In genomic region chr11:98965416-98966077, GRCm38 (mm10) we compare ENCODE assay signal across 8 mouse cellular contexts. TPM values are rescaled to one million over a fixed set of nuclear protein-coding genes. Genes with fewer than 3 reads are reported as not detected.
DNase-seq lines count a peak whose midpoint lies in the region; ATAC-seq lines count a peak whose summit lies in the region.

No protein-coding gene starts in this region.

- H3K4me3 ChIP-seq in heart, embryonic 16.5 days (ENCODE audit: low read length) = peak overlapping the region; percentile 9; the same call in 1 of the 2 replicates
- H3K4me3 ChIP-seq in hindbrain, embryonic 10.5 days = peak overlapping the region; percentile 83
- no peak overlapping the region for H3K4me3 ChIP-seq in midbrain, embryonic 14.5 days (replicated peaks; ENCODE audit: low read depth, low read length)

- H3K27ac ChIP-seq in heart, embryonic 16.5 days (ENCODE audit: low read length) = peak overlapping the region; percentile 93; the same call in 1 of the 2 replicates
- H3K27ac ChIP-seq in hindbrain, embryonic 10.5 days = peak overlapping the region; percentile 93
- peak overlapping the region; percentile 14; the same call in 1 of the 2 replicates for H3K27ac ChIP-seq in midbrain, embryonic 14.5 days (replicated peaks; ENCODE audit: low read depth, low read length)

- no peak for DNase-seq in heart, postnatal 25 days (ENCODE audit: low spot score)
- peak; percentile 64 for DNase-seq in embryo, embryonic 10 days (ENCODE audit: low spot score)
- DNase-seq in hindbrain, embryonic 10.5 days (ENCODE audit: low spot score) = peak; percentile 50
- DNase-seq in midbrain, embryonic 14.5 days = peak; percentile 35
- no peak for DNase-seq in right cerebral cortex, postnatal 36 days (ENCODE audit: low spot score in 2 of 2)
- DNase-seq in ovary, postnatal 10 days (ENCODE audit: low spot score) = no peak

- H3K4me2 ChIP-seq in heart, embryonic 16.5 days (ENCODE audit: low read depth, low read length) = peak overlapping the region; percentile 100
- peak overlapping the region; percentile 5 for H3K4me2 ChIP-seq in midbrain, embryonic 14.5 days (ENCODE audit: low read length)

- H3K4me1 ChIP-seq in heart, embryonic 16.5 days (ENCODE audit: control insufficient read depth, insufficient read depth, low read length) = peaks cover 94% of the 10 kb centered on the region
- peaks cover 100% of the 10 kb centered on the region for H3K4me1 ChIP-seq in hindbrain, embryonic 10.5 days (replicated peaks)
- H3K4me1 ChIP-seq in midbrain, embryonic 14.5 days (ENCODE audit: control insufficient read depth, insufficient read depth, low read length) = peaks cover 100% of the 10 kb centered on the region

- H3K9me3 ChIP-seq in heart, embryonic 16.5 days (replicated peaks; ENCODE audit: control insufficient read depth, low read length) = no peaks in the 10 kb centered on the region
- no peaks in the 10 kb centered on the region for H3K9me3 ChIP-seq in hindbrain, embryonic 10.5 days
- H3K9me3 ChIP-seq in midbrain, embryonic 14.5 days (ENCODE audit: control insufficient read depth, low read length) = no peaks in the 10 kb centered on the region

- H3K9ac ChIP-seq in heart, embryonic 16.5 days (ENCODE audit: low read length) = peak overlapping the region; percentile 84
- H3K9ac ChIP-seq in midbrain, embryonic 14.5 days (replicated peaks; ENCODE audit: low read length) = peak overlapping the region; percentile 42; the same call in 1 of the 2 replicates

- WGBS in heart, embryonic 16.5 days = 22% methylated on average over 11 of the region's 11 CpGs
- 4% methylated on average over 11 of the region's 11 CpGs for WGBS in hindbrain, embryonic 10.5 days
- 7% methylated on average over 11 of the region's 11 CpGs for WGBS in midbrain, embryonic 14.5 days

- intact Hi-C loops in heart, postnatal 25 days (cut with DNase I) = no loop called here

- no peak for ATAC-seq in heart, embryonic 16.5 days (replicated peaks; ENCODE audit: extremely low read depth, insufficient read depth, low FRiP score)
- no peak for ATAC-seq in midbrain, embryonic 14.5 days (ENCODE audit: low FRiP score, low TSS enrichment)
- ATAC-seq in erythroblast, adult 5-6 weeks (replicated peaks; ENCODE audit: low FRiP score, poor library complexity, severe bottlenecking) = no peak

- H3K36me3 ChIP-seq in heart, embryonic 16.5 days (ENCODE audit: control insufficient read depth, insufficient read depth) = peaks cover 26% of the 10 kb centered on the region
- peaks cover 25% of the 10 kb centered on the region for H3K36me3 ChIP-seq in hindbrain, embryonic 10.5 days
- no peaks in the 10 kb centered on the region for H3K36me3 ChIP-seq in midbrain, embryonic 14.5 days (ENCODE audit: control insufficient read depth, insufficient read depth, low read length)

- no peaks in the 10 kb centered on the region for H3K27me3 ChIP-seq in heart, embryonic 16.5 days (ENCODE audit: control insufficient read depth, insufficient read depth, low read length)
- peaks cover 26% of the 10 kb centered on the region for H3K27me3 ChIP-seq in hindbrain, embryonic 10.5 days (ENCODE audit: insufficient read depth, poor library complexity, severe bottlenecking)
- peaks cover 18% of the 10 kb centered on the region for H3K27me3 ChIP-seq in midbrain, embryonic 14.5 days (ENCODE audit: control insufficient read depth, insufficient read depth, low read length)

RNA-seq across cellular contexts. Expression of gene Gjd3, which starts 17.3 kb away (rescaled TPM):
- polyA plus RNA-seq in heart, embryonic 16.5 days (2015; fragmentation: Nextera tagmentation; extraction: Ambion mirVana) = 4.1 and 4.5 TPM in 2 replicates
- 1 to 10 TPM in 1 of 2 experiments, under 1 TPM in 1; 0.52 to 1.1 TPM for total RNA-seq in heart, postnatal 25 days (2021)
- polyA plus RNA-seq in hindbrain, embryonic 10.5 days (2016; fragmentation: Nextera tagmentation; extraction: Ambion mirVana) = 0.44 TPM in 1 of 2 replicates, not detected in the other
- 0.70 and 2.0 TPM in 2 replicates for polyA plus RNA-seq in midbrain, embryonic 14.5 days (2014; fragmentation: Nextera tagmentation; extraction: Ambion mirVana)
- not detected in 2 replicates for total RNA-seq in erythroblast, adult 5-6 weeks (2015; ENCODE audit: low replicate concordance)
- not detected in 2 replicates for total RNA-seq in erythroblast, adult 5-6 weeks (2017; ENCODE audit: low replicate concordance)

RNA-seq across cellular contexts. Expression of gene Rara, which starts 37.9 kb away (rescaled TPM):
- polyA plus RNA-seq in heart, embryonic 16.5 days (2015; fragmentation: Nextera tagmentation; extraction: Ambion mirVana) = 28.2 and 28.6 TPM in 2 replicates
- 10 to 100 TPM; 11.8 TPM for total RNA-seq in heart, postnatal 25 days (2021)
- 28.4 and 53.7 TPM in 2 replicates for polyA plus RNA-seq in hindbrain, embryonic 10.5 days (2016; fragmentation: Nextera tagmentation; extraction: Ambion mirVana)
- 8.8 and 11.0 TPM in 2 replicates for polyA plus RNA-seq in midbrain, embryonic 14.5 days (2014; fragmentation: Nextera tagmentation; extraction: Ambion mirVana)
- 13.1 and 13.2 TPM in 2 replicates for total RNA-seq in erythroblast, adult 5-6 weeks (2015; ENCODE audit: low replicate concordance)
- total RNA-seq in erythroblast, adult 5-6 weeks (2017; ENCODE audit: low replicate concordance) = 2.8 TPM in 2 replicates

RNA-seq across cellular contexts. Expression of gene Cdc6, which starts 57.9 kb away (rescaled TPM):
- 18.6 and 23.0 TPM in 2 replicates for polyA plus RNA-seq in heart, embryonic 16.5 days (2015; fragmentation: Nextera tagmentation; extraction: Ambion mirVana)
- under 1 TPM; 0.28 to 0.52 TPM for total RNA-seq in heart, postnatal 25 days (2021)
- 45.3 and 63.7 TPM in 2 replicates for polyA plus RNA-seq in hindbrain, embryonic 10.5 days (2016; fragmentation: Nextera tagmentation; extraction: Ambion mirVana)
- polyA plus RNA-seq in midbrain, embryonic 14.5 days (2014; fragmentation: Nextera tagmentation; extraction: Ambion mirVana) = 2.5 and 5.6 TPM in 2 replicates
- total RNA-seq in erythroblast, adult 5-6 weeks (2015; ENCODE audit: low replicate concordance) = 20.0 and 20.1 TPM in 2 replicates
- 46.7 and 54.2 TPM in 2 replicates for total RNA-seq in erythroblast, adult 5-6 weeks (2017; ENCODE audit: low replicate concordance)

RNA-seq across cellular contexts. Expression of gene Top2a, which starts 58.4 kb away (rescaled TPM):
- polyA plus RNA-seq in heart, embryonic 16.5 days (2015; fragmentation: Nextera tagmentation; extraction: Ambion mirVana) = 162 and 179 TPM in 2 replicates
- 1 to 10 TPM; 4.2 to 4.6 TPM for total RNA-seq in heart, postnatal 25 days (2021)
- 225 and 320 TPM in 2 replicates for polyA plus RNA-seq in hindbrain, embryonic 10.5 days (2016; fragmentation: Nextera tagmentation; extraction: Ambion mirVana)
- polyA plus RNA-seq in midbrain, embryonic 14.5 days (2014; fragmentation: Nextera tagmentation; extraction: Ambion mirVana) = 24.9 and 67.9 TPM in 2 replicates
- total RNA-seq in erythroblast, adult 5-6 weeks (2015; ENCODE audit: low replicate concordance) = 132 and 152 TPM in 2 replicates
- total RNA-seq in erythroblast, adult 5-6 weeks (2017; ENCODE audit: low replicate concordance) = 334 and 394 TPM in 2 replicates

Comparison
In these comparisons a context has a peak if more than half of its experiments do, and no peak if none do; other contexts are left out.
1. H3K27ac ChIP-seq: peak in every context shown above with its lines; median percentile 93 in heart, embryonic 16.5 days; 93 in hindbrain, embryonic 10.5 days; 14 in midbrain, embryonic 14.5 days.
2. DNase-seq: peak in embryo, embryonic 10 days (single experiment), hindbrain, embryonic 10.5 days (single experiment) and midbrain, embryonic 14.5 days (single experiment); none in heart, postnatal 25 days (single experiment), right cerebral cortex, postnatal 36 days (0 of 2) and ovary, postnatal 10 days (single experiment).